Mouse (Mus musculus): ENCODE measurements around the gene Fbxl17.
A peak's percentile ranks its signal among the peaks of the same experiment; 100 is the strongest.

The Fbxl17 gene

GRCm38 (mm10) chr17:63499636-63500155 lies at the start of gene Fbxl17:
Fbxl17 (minus strand) TSS chr17:63500017.
- DNase-seq (ENCODE audit: low read depth, low spot score) = peak; percentile 55

GRCm38 (mm10) chr17:63547465-63547864 lies 47.6 kb upstream of the Fbxl17 start:
- peak; percentile 41 for DNase-seq (ENCODE audit: low read depth, low spot score)

GRCm38 (mm10) chr17:63534576-63535265 lies 34.9 kb upstream of the Fbxl17 start:
- peak; percentile 51 for DNase-seq (ENCODE audit: low read depth, low spot score)

- peak; percentile 94 for DNase-seq (ENCODE audit: low read depth, low spot score)
Observed at GRCm38 (mm10) chr17:63533074-63533836, 33.4 kb upstream of the Fbxl17 start.

GRCm38 (mm10) chr17:63529476-63529875 lies 29.7 kb upstream of the Fbxl17 start:
- no peak for DNase-seq (ENCODE audit: low read depth, low spot score)

- DNase-seq (ENCODE audit: low read depth, low spot score) = no peak
Observed at GRCm38 (mm10) chr17:63520691-63521090, 20.9 kb upstream of the Fbxl17 start.

- DNase-seq (ENCODE audit: low read depth, low spot score) = no peak
Observed at GRCm38 (mm10) chr17:63510451-63510850, 10.6 kb upstream of the Fbxl17 start.

GRCm38 (mm10) chr17:63501091-63501490 lies 1.3 kb upstream of the Fbxl17 start:
- DNase-seq (ENCODE audit: low read depth, low spot score) = no peak

GRCm38 (mm10) chr17:63500156-63500834 lies 478 bp upstream of the Fbxl17 start:
- DNase-seq (ENCODE audit: low read depth, low spot score) = peak; percentile 93

GRCm38 (mm10) chr17:63498717-63499635 lies 841 bp downstream of the Fbxl17 start:
- peak; percentile 63 for DNase-seq (ENCODE audit: low read depth, low spot score)

- DNase-seq (ENCODE audit: low read depth, low spot score) = no peak
Observed at GRCm38 (mm10) chr17:63498182-63498716, 1.6 kb downstream of the Fbxl17 start.

- DNase-seq (ENCODE audit: low read depth, low spot score) = no peak
Observed at GRCm38 (mm10) chr17:63497206-63497731, 2.5 kb downstream of the Fbxl17 start.

GRCm38 (mm10) chr17:63496153-63496552 lies 3.7 kb downstream of the Fbxl17 start:
- DNase-seq (ENCODE audit: low read depth, low spot score) = no peak

GRCm38 (mm10) chr17:63493876-63494580 lies 5.8 kb downstream of the Fbxl17 start:
- no peak for DNase-seq (ENCODE audit: low read depth, low spot score)

- DNase-seq (ENCODE audit: low read depth, low spot score) = peak; percentile 36
Observed at GRCm38 (mm10) chr17:63493274-63493673, 6.5 kb downstream of the Fbxl17 start.

- peak; percentile 9 for DNase-seq (ENCODE audit: low read depth, low spot score)
Observed at GRCm38 (mm10) chr17:63492665-63493273, 7.0 kb downstream of the Fbxl17 start.

- DNase-seq (ENCODE audit: low read depth, low spot score) = no peak
Observed at GRCm38 (mm10) chr17:63489525-63489924, 10.3 kb downstream of the Fbxl17 start.

- DNase-seq (ENCODE audit: low read depth, low spot score) = peak; percentile 57
Observed at GRCm38 (mm10) chr17:63467866-63468265, 32.0 kb downstream of the Fbxl17 start.

- DNase-seq (ENCODE audit: low read depth, low spot score) = no peak
Observed at GRCm38 (mm10) chr17:63465239-63465638, 34.6 kb downstream of the Fbxl17 start.
